Mouse (Mus musculus) lung, embryonic 14.5 days (tissue): ENCODE data around the gene Cldn4. TPM values are rescaled to one million over a fixed set of nuclear protein-coding genes. Genes with fewer than 3 reads are reported as not detected.
A peak's percentile ranks its signal among the peaks of the same experiment; 100 is the strongest.

Experiments
- ATAC-seq: fragments of 200-750 bp; cut with Nextera tagmentation; 2 replicates; pipeline ENCODE4 v1.8.0; 2017; ENCODE audit warnings: mild to moderate bottlenecking, moderate TSS enrichment, moderate library complexity; ENCODE audit not compliant: insufficient read depth
- DNase-seq: peaks from one replicate; pipeline ENCODE4 v3.0.0-alpha.2; 2015
- H3K27ac ChIP-seq: fragments of 300-500 bp; sonication (generic); 2 replicates; pipeline ENCODE4 v1.5.1; 2014; ENCODE audit warnings: low read depth, mild to moderate bottlenecking, moderate library complexity
- H3K27me3 ChIP-seq: fragments of 300-500 bp; sonication (generic); 2 replicates; pipeline ENCODE4 v1.6.1; 2014; ENCODE audit warnings: low read length, control low read depth; ENCODE audit not compliant: insufficient read depth
- H3K36me3 ChIP-seq: fragments of 300-500 bp; sonication (generic); 2 replicates; pipeline ENCODE4 v1.6.1; 2014; ENCODE audit warnings: control low read depth; ENCODE audit not compliant: insufficient read depth
- H3K4me1 ChIP-seq: fragments of 300-500 bp; sonication (generic); 2 replicates; pipeline ENCODE4 v1.6.1; 2014; ENCODE audit warnings: antibody characterized with exemption, control low read depth; ENCODE audit not compliant: insufficient read depth
- H3K4me2 ChIP-seq: fragments of 300-500 bp; sonication (generic); 2 replicates; pipeline ENCODE4 v1.6.1; 2014; ENCODE audit warnings: mild to moderate bottlenecking
- H3K4me3 ChIP-seq: fragments of 300-500 bp; sonication (generic); 2 replicates; pipeline ENCODE4 v1.5.1; 2014; ENCODE audit warnings: low read depth, low read length
- H3K9ac ChIP-seq: fragments of 300-500 bp; sonication (generic); 2 replicates; pipeline ENCODE4 v1.6.1; 2014
- H3K9me3 ChIP-seq: fragments of 300-500 bp; sonication (generic); 2 replicates; pipeline ENCODE4 v1.6.1; 2016; ENCODE audit warnings: low read depth, low read length, control low read depth
- CTCF ChIP-seq: IDR thresholded peaks from 2 replicates; pipeline ENCODE4 v1.5.1; 2016; ENCODE audit warnings: antibody characterized with exemption, low read depth
- WGBS: fragments of 180-500 bp; shearing (Covaris S2); extraction: QIAGEN DNeasy Blood & Tissue Kit; methylation state at CpG from one replicate; pipeline ENCODE4 v1.1.7; 2014; 5-methylcytosine and 5-hydroxymethylcytosine counted together
- polyA plus RNA-seq: library from polyadenylated mRNA; unstranded; fragments of >200 nt; fragmentation: Nextera tagmentation; extraction: Ambion mirVana; gene quantifications from 2 replicates; pipeline ENCODE4 v1.2.1, GENCODE M21; 2014

The Cldn4 gene
- polyA plus RNA-seq, 1 experiment from 2014 or later: 42.4 TPM

- Histone ChIP-seq H3K4me2 (no peak overlapping the region), H3K9me3 (no peaks in the 10 kb centered on the region), H3K4me1 (no peaks in the 10 kb centered on the region; the same call in 1 of the 2 replicates), H3K27ac (peak overlapping the region; percentile 1; the same call in 1 of the 2 replicates), H3K36me3 (no peaks in the 10 kb centered on the region), H3K4me3 (no peak overlapping the region), H3K9ac (no peak overlapping the region), H3K27me3 (no peaks in the 10 kb centered on the region)
- TF ChIP-seq CTCF: peak; percentile 29; the same call in 1 of the 2 replicates
- DNase-seq (peak; percentile 78), ATAC-seq (0 out of 2 replicates have a peak, but pooled peaks have one; percentile 15)
- 14% methylated on average over 5 of the region's 5 CpGs for WGBS
Observed at GRCm38 (mm10) chr5:134963546-134963945, 16.8 kb upstream of the Cldn4 start.

DNA sequence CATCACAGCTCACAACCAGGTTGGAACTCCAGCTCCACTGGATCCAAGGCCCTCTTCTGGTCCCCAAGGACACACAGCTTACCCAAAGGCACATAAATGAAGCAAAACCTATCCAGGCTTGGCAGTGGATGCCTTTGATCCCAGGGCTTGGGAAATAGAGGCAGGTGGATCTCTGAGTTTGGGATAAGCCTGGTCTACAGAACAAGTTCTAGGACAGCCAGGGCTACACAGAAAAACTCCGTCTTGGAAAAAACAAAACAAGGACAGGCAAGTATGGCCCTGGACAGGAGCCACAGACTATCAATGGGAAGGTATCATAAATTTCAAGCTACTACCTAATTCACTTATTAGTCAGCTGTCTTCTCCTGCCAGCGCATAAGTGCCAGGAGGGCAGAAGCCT is 14.8 kb upstream of the Cldn4 start:
- ATAC-seq (no peak), DNase-seq (no peak)
- Histone ChIP-seq H3K4me1 (no peaks in the 10 kb centered on the region; the same call in 1 of the 2 replicates), H3K36me3 (no peaks in the 10 kb centered on the region), H3K9me3 (no peaks in the 10 kb centered on the region), H3K27ac (no peak overlapping the region; the same call in 1 of the 2 replicates), H3K4me2 (no peak overlapping the region), H3K9ac (no peak overlapping the region), H3K27me3 (no peaks in the 10 kb centered on the region), H3K4me3 (no peak overlapping the region)
- no peak for TF ChIP-seq CTCF
- 84% methylated on average over 2 of the region's 2 CpGs for WGBS

- TF ChIP-seq CTCF: no peak
- H3K4me3 ChIP-seq: no peak overlapping the region
- WGBS: 58% methylated on average over 2 of the region's 2 CpGs
- no peak for DNase-seq
- H3K27ac ChIP-seq: no peak overlapping the region
- ATAC-seq: no peak
- no peaks in the 10 kb centered on the region for H3K36me3 ChIP-seq
- H3K9ac ChIP-seq: no peak overlapping the region
- H3K9me3 ChIP-seq: no peaks in the 10 kb centered on the region
- no peak overlapping the region for H3K4me2 ChIP-seq
- H3K27me3 ChIP-seq: no peaks in the 10 kb centered on the region
- H3K4me1 ChIP-seq: no peaks in the 10 kb centered on the region
Observed at GRCm38 (mm10) chr5:134960430-134960829, 13.7 kb upstream of the Cldn4 start.

DNA sequence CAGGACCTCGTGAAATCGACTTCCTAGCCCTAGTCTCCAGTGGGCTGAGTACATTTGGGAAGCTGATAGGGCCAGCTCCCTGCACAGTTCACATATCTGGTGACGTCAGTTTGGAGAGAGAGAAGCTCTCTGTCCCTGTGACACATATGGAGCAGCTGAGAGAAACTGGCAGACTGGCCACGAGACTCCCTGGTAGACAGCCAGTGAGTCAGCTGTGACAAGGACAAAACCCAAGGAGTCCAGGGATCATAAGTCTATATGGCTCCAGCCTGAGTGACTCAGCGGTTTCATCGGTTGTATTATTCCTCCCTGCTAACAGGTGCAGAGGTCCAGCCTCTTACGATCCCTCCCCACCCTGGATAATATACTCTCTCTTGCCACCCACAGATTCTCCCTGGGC is 12.4 kb upstream of the Cldn4 start:
- no peaks in the 10 kb centered on the region for H3K27me3 ChIP-seq
- no peak overlapping the region for H3K4me2 ChIP-seq
- H3K36me3 ChIP-seq: no peaks in the 10 kb centered on the region
- no peaks in the 10 kb centered on the region for H3K4me1 ChIP-seq
- H3K9me3 ChIP-seq: no peaks in the 10 kb centered on the region
- H3K4me3 ChIP-seq: no peak overlapping the region
- H3K9ac ChIP-seq: no peak overlapping the region
- no peak overlapping the region for H3K27ac ChIP-seq
- WGBS: 60% methylated on average over 7 of the region's 7 CpGs
- TF ChIP-seq CTCF: no peak
- no peak for ATAC-seq
- DNase-seq: no peak

- H3K4me2 ChIP-seq: no peak overlapping the region
- no peak overlapping the region for H3K27ac ChIP-seq
- no peak overlapping the region for H3K4me3 ChIP-seq
- no peak for TF ChIP-seq CTCF
- H3K9ac ChIP-seq: no peak overlapping the region
- H3K9me3 ChIP-seq: no peaks in the 10 kb centered on the region
- no peaks in the 10 kb centered on the region for H3K36me3 ChIP-seq
- H3K4me1 ChIP-seq: peaks cover 9% of the 10 kb centered on the region
- WGBS: 53% methylated on average over 5 of the region's 5 CpGs
- no peak for ATAC-seq
- DNase-seq: no peak
- no peaks in the 10 kb centered on the region for H3K27me3 ChIP-seq
Observed at GRCm38 (mm10) chr5:134955491-134955890, 8.8 kb upstream of the Cldn4 start.

GRCm38 (mm10) chr5:134951053-134951884 is 4.5 kb upstream of the Cldn4 start:
- Histone ChIP-seq H3K4me2 (peak overlapping the region; percentile 42), H3K27me3 (peaks cover 9% of the 10 kb centered on the region), H3K9ac (peak overlapping the region; percentile 26; the same call in 1 of the 2 replicates), H3K9me3 (no peaks in the 10 kb centered on the region), H3K4me3 (0 out of 2 replicates have a peak overlapping the region, but pooled peaks have one; percentile 2), H3K27ac (peak overlapping the region; percentile 67), H3K4me1 (peaks cover 22% of the 10 kb centered on the region), H3K36me3 (no peaks in the 10 kb centered on the region)
- 7% methylated on average over 19 of the region's 19 CpGs for WGBS
- TF ChIP-seq CTCF: no peak
- DNase-seq: peak; percentile 62
- ATAC-seq: no peak

DNA sequence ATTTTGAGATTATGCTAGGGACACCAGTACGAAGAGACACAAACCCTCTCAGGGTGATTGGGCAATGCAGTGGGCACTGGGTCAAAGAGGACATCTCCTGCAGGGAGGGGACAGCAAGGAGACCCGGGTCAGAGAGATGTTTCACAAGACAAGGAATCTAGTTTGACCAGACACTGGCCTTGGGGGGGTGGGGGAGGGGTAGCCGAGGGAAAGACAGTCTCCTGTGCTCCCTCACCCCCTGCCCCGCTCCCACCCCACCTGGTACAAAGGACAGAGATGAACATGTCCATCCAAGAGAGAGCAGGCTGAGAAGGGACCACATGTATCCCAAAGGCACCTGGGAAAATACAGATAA is 1.3 kb upstream of the Cldn4 start:
- no peaks in the 10 kb centered on the region for H3K36me3 ChIP-seq
- no peak overlapping the region for H3K9ac ChIP-seq
- DNase-seq (no peak), ATAC-seq (no peak)
- H3K4me3 ChIP-seq: no peak overlapping the region
- 40% methylated on average over 4 of the region's 4 CpGs for WGBS
- no peaks in the 10 kb centered on the region for H3K9me3 ChIP-seq
- H3K4me1 ChIP-seq: peaks cover 22% of the 10 kb centered on the region
- H3K27me3 ChIP-seq: peaks cover 25% of the 10 kb centered on the region
- TF ChIP-seq CTCF: no peak
- H3K27ac ChIP-seq: no peak overlapping the region
- no peak overlapping the region for H3K4me2 ChIP-seq
